ENCODE assay signal across 8 mouse cellular contexts in genomic region chr9:109875695-109876601, GRCm38 (mm10). TPM values are rescaled to one million over a fixed set of nuclear protein-coding genes. Genes with fewer than 3 reads are reported as not detected.
DNase-seq lines count a peak whose midpoint lies in the region; ATAC-seq and TF ChIP-seq lines count a peak whose summit lies in the region.

No protein-coding gene starts in this region.

- no peaks in the 10 kb centered on the region for H3K36me3 ChIP-seq in testis, adult 2 months (ENCODE audit: control insufficient read depth, insufficient read depth, low read length)
- H3K36me3 ChIP-seq in intestine, embryonic 14.5 days (ENCODE audit: control insufficient read depth, insufficient read depth, low read length) = peaks cover 36% of the 10 kb centered on the region
- H3K36me3 ChIP-seq in liver, adult 2 months (ENCODE audit: control insufficient read depth, insufficient read depth, low read length) = peaks cover 11% of the 10 kb centered on the region
- H3K36me3 ChIP-seq in midbrain, embryonic 15.5 days (replicated peaks) = peaks cover 8% of the 10 kb centered on the region; the same call in 1 of the 2 replicates
- peaks cover 25% of the 10 kb centered on the region for H3K36me3 ChIP-seq in thymus, adult 2 months (ENCODE audit: control insufficient read depth, insufficient read depth, low read length)

- H3K79me2 ChIP-seq in liver, adult 2 months (ENCODE audit: control insufficient read depth, insufficient read depth, low read length) = no peaks in the 10 kb centered on the region

- H3K27ac ChIP-seq in testis, adult 2 months (ENCODE audit: control insufficient read depth, insufficient read depth, low read depth, low read length) = peak overlapping the region; percentile 93
- H3K27ac ChIP-seq in intestine, embryonic 14.5 days (ENCODE audit: low read depth) = peak overlapping the region; percentile 90
- peak overlapping the region; percentile 76 for H3K27ac ChIP-seq in liver, adult 2 months (replicated peaks; ENCODE audit: insufficient read depth, low read depth, low read length)
- H3K27ac ChIP-seq in midbrain, embryonic 15.5 days = peak overlapping the region; percentile 78
- peak overlapping the region; percentile 46 for H3K27ac ChIP-seq in thymus, adult 2 months (ENCODE audit: control insufficient read depth, insufficient read depth, low read length)

- ATAC-seq in intestine, embryonic 14.5 days (replicated peaks; ENCODE audit: low FRiP score, low TSS enrichment, low read depth) = peak; percentile 59
- ATAC-seq in midbrain, embryonic 15.5 days (replicated peaks) = peak; percentile 74

- no peaks in the 10 kb centered on the region for H3K9me3 ChIP-seq in intestine, embryonic 14.5 days (ENCODE audit: control insufficient read depth, low read length)
- H3K9me3 ChIP-seq in midbrain, embryonic 15.5 days = no peaks in the 10 kb centered on the region

- no peaks in the 10 kb centered on the region for H3K27me3 ChIP-seq in testis, adult 2 months (ENCODE audit: control insufficient read depth, insufficient read depth, low read length)
- no peaks in the 10 kb centered on the region for H3K27me3 ChIP-seq in intestine, embryonic 14.5 days (replicated peaks; ENCODE audit: control insufficient read depth, insufficient read depth, low read length)
- H3K27me3 ChIP-seq in liver, adult 2 months (ENCODE audit: control insufficient read depth, insufficient read depth, low read length) = no peaks in the 10 kb centered on the region
- no peaks in the 10 kb centered on the region for H3K27me3 ChIP-seq in midbrain, embryonic 15.5 days (replicated peaks)
- no peaks in the 10 kb centered on the region for H3K27me3 ChIP-seq in thymus, adult 2 months (ENCODE audit: control insufficient read depth, insufficient read depth, low read length)

- WGBS in intestine, embryonic 14.5 days = under 1% methylated on average over 69 of the region's 76 CpGs
- WGBS in liver, adult 2 months = under 1% methylated on average over 76 of the region's 76 CpGs
- WGBS in midbrain, embryonic 15.5 days = under 1% methylated on average over 75 of the region's 76 CpGs
- WGBS in thymus, adult 2 months = under 1% methylated on average over 75 of the region's 76 CpGs

- no peak for TF ChIP-seq POLR2A in testis, adult 2 months (IDR thresholded peaks at IDR 0.05; ENCODE audit: control insufficient read depth, low read depth, low read length)
- TF ChIP-seq POLR2A in liver, adult 2 months (IDR thresholded peaks at IDR 0.05; ENCODE audit: extremely low read depth, insufficient read depth, low read length) = 0 out of 2 replicates have a peak, but pooled peaks have one; percentile 8
- no peak for TF ChIP-seq POLR2A in thymus, adult 2 months (IDR thresholded peaks at IDR 0.05; ENCODE audit: control insufficient read depth, extremely low read depth, insufficient read depth, low read length, poor library complexity)

- peak overlapping the region; percentile 97 for H3K4me3 ChIP-seq in testis, adult 2 months (ENCODE audit: control insufficient read depth, low read depth, low read length)
- peak overlapping the region; percentile 100 for H3K4me3 ChIP-seq in intestine, embryonic 14.5 days (ENCODE audit: low read depth, low read length)
- peak overlapping the region; percentile 77 for H3K4me3 ChIP-seq in liver, adult 2 months (ENCODE audit: insufficient read depth, low read depth, low read length)
- peak overlapping the region; percentile 94 for H3K4me3 ChIP-seq in midbrain, embryonic 15.5 days
- peak overlapping the region; percentile 98 for H3K4me3 ChIP-seq in thymus, adult 2 months (ENCODE audit: control insufficient read depth, insufficient read depth, low read length)

- no peak for DNase-seq in testis, postnatal 14 days (ENCODE audit: low spot score)
- DNase-seq in cerebellum, postnatal 25 days = peak; percentile 86 to 91
- peak; percentile 23 to 25 for DNase-seq in frontal cortex, postnatal 36 days (ENCODE audit: low spot score in 2 of 2)
- DNase-seq in intestine, embryonic 14.5 days (ENCODE audit: low spot score) = peak; percentile 84
- DNase-seq in liver, adult 2 months (ENCODE audit: extremely low read depth, low read depth, low spot score) = no peak
- peak; percentile 66 for DNase-seq in thymus, adult 2 months

- H3K9ac ChIP-seq in intestine, embryonic 14.5 days (ENCODE audit: low read length) = peak overlapping the region; percentile 96
- H3K9ac ChIP-seq in liver, adult 2 months (ENCODE audit: low read depth, low read length) = peak overlapping the region; percentile 92
- H3K9ac ChIP-seq in midbrain, embryonic 15.5 days = peak overlapping the region; percentile 61

- H3K4me2 ChIP-seq in intestine, embryonic 14.5 days (ENCODE audit: low read length) = peak overlapping the region; percentile 70
- peak overlapping the region; percentile 68 for H3K4me2 ChIP-seq in midbrain, embryonic 15.5 days

- H3K4me1 ChIP-seq in testis, adult 2 months (ENCODE audit: control insufficient read depth, insufficient read depth, low read length) = peaks cover 9% of the 10 kb centered on the region
- H3K4me1 ChIP-seq in intestine, embryonic 14.5 days (replicated peaks; ENCODE audit: control insufficient read depth, insufficient read depth, low read length) = peaks cover 14% of the 10 kb centered on the region
- H3K4me1 ChIP-seq in liver, adult 2 months (ENCODE audit: control insufficient read depth, insufficient read depth, low read length) = peaks cover 7% of the 10 kb centered on the region
- peaks cover 18% of the 10 kb centered on the region for H3K4me1 ChIP-seq in midbrain, embryonic 15.5 days
- peaks cover 13% of the 10 kb centered on the region for H3K4me1 ChIP-seq in thymus, adult 2 months (replicated peaks; ENCODE audit: control insufficient read depth, insufficient read depth, low read length)

- TF ChIP-seq CTCF in testis, adult 2 months (IDR thresholded peaks at IDR 0.05; ENCODE audit: control insufficient read depth, insufficient read depth, insufficient replicate concordance, low read depth, low read length) = no peak
- no peak for TF ChIP-seq CTCF in liver, adult 2 months (IDR thresholded peaks at IDR 0.05; ENCODE audit: low read depth, low read length)
- TF ChIP-seq CTCF in thymus, adult 2 months (IDR thresholded peaks at IDR 0.05; ENCODE audit: borderline replicate concordance, control insufficient read depth, extremely low read depth, insufficient read depth, low read length, poor library complexity) = 0 out of 2 replicates have a peak, but pooled peaks have one; percentile 16

RNA-seq across cellular contexts. Expression of gene Cdc25a, which starts 0.6 kb away (rescaled TPM):
- polyA plus RNA-seq in testis, adult 2 months (2012; rRNA removed) = 25.1 and 26.0 TPM in 2 replicates
- 33.0 and 35.5 TPM in 2 replicates for polyA plus RNA-seq in intestine, embryonic 14.5 days (2014; fragmentation: Nextera tagmentation; extraction: Ambion mirVana)
- total RNA-seq in liver, adult 2 months (2014; rRNA removed) = 0.92 and 2.1 TPM in 2 replicates
- polyA plus RNA-seq in liver, adult 2 months (2012; rRNA removed) = 0.73 and 0.87 TPM in 2 replicates
- polyA plus RNA-seq in midbrain, embryonic 15.5 days (2015; fragmentation: Nextera tagmentation; extraction: Ambion mirVana) = 12.4 and 14.7 TPM in 2 replicates
- 16.6 and 21.9 TPM in 2 replicates for polyA plus RNA-seq in thymus, adult 2 months (2012; rRNA removed)

RNA-seq across cellular contexts. Expression of gene Camp, which starts 26.5 kb away (rescaled TPM):
- not detected in 2 replicates for polyA plus RNA-seq in testis, adult 2 months (2012; rRNA removed)
- polyA plus RNA-seq in intestine, embryonic 14.5 days (2014; fragmentation: Nextera tagmentation; extraction: Ambion mirVana) = 0.42 and 0.91 TPM in 2 replicates
- total RNA-seq in liver, adult 2 months (2014; rRNA removed) = not detected in 2 replicates
- polyA plus RNA-seq in liver, adult 2 months (2012; rRNA removed) = 0.17 and 0.45 TPM in 2 replicates
- 2.6 TPM in 1 of 2 replicates, not detected in the other for polyA plus RNA-seq in midbrain, embryonic 15.5 days (2015; fragmentation: Nextera tagmentation; extraction: Ambion mirVana)
- polyA plus RNA-seq in thymus, adult 2 months (2012; rRNA removed) = 14.2 and 22.2 TPM in 2 replicates

RNA-seq across cellular contexts. Expression of gene Nme6, which starts 43.4 kb away (rescaled TPM):
- polyA plus RNA-seq in testis, adult 2 months (2012; rRNA removed) = 159 and 176 TPM in 2 replicates
- 85.4 and 87.9 TPM in 2 replicates for polyA plus RNA-seq in intestine, embryonic 14.5 days (2014; fragmentation: Nextera tagmentation; extraction: Ambion mirVana)
- 27.6 and 38.6 TPM in 2 replicates for total RNA-seq in liver, adult 2 months (2014; rRNA removed)
- polyA plus RNA-seq in liver, adult 2 months (2012; rRNA removed) = 30.1 and 44.5 TPM in 2 replicates
- polyA plus RNA-seq in midbrain, embryonic 15.5 days (2015; fragmentation: Nextera tagmentation; extraction: Ambion mirVana) = 59.4 and 68.3 TPM in 2 replicates
- 18.5 and 21.3 TPM in 2 replicates for polyA plus RNA-seq in thymus, adult 2 months (2012; rRNA removed)

RNA-seq across cellular contexts. Expression of gene Map4, which starts 55.3 kb away (rescaled TPM):
- 282 and 295 TPM in 2 replicates for polyA plus RNA-seq in testis, adult 2 months (2012; rRNA removed)
- polyA plus RNA-seq in intestine, embryonic 14.5 days (2014; fragmentation: Nextera tagmentation; extraction: Ambion mirVana) = 60.8 and 67.1 TPM in 2 replicates
- 16.8 and 19.3 TPM in 2 replicates for total RNA-seq in liver, adult 2 months (2014; rRNA removed)
- 43.2 and 50.9 TPM in 2 replicates for polyA plus RNA-seq in liver, adult 2 months (2012; rRNA removed)
- 167 and 181 TPM in 2 replicates for polyA plus RNA-seq in midbrain, embryonic 15.5 days (2015; fragmentation: Nextera tagmentation; extraction: Ambion mirVana)
- polyA plus RNA-seq in thymus, adult 2 months (2012; rRNA removed) = 420 and 463 TPM in 2 replicates

Comparison
In these comparisons a context has a peak if more than half of its experiments do, and no peak if none do; other contexts are left out.
1. DNase-seq: peak in cerebellum, postnatal 25 days (2 of 2), frontal cortex, postnatal 36 days (2 of 2), intestine, embryonic 14.5 days (single experiment) and thymus, adult 2 months (single experiment); none in testis, postnatal 14 days (single experiment) and liver, adult 2 months (single experiment).
2. Peak in every context shown above with its lines, with median percentiles within 50 percentile points of each other: H3K27ac ChIP-seq, H3K4me3 ChIP-seq and H3K9ac ChIP-seq.